Mouse (Mus musculus): ENCODE measurements at regions not wholly inside any gene's neighbourhood (a gene's known extent, or its start where the extent isn't known, plus 50 kb on each side); places are given as distances from the start of the nearest gene placed in this dataset.

DNA sequence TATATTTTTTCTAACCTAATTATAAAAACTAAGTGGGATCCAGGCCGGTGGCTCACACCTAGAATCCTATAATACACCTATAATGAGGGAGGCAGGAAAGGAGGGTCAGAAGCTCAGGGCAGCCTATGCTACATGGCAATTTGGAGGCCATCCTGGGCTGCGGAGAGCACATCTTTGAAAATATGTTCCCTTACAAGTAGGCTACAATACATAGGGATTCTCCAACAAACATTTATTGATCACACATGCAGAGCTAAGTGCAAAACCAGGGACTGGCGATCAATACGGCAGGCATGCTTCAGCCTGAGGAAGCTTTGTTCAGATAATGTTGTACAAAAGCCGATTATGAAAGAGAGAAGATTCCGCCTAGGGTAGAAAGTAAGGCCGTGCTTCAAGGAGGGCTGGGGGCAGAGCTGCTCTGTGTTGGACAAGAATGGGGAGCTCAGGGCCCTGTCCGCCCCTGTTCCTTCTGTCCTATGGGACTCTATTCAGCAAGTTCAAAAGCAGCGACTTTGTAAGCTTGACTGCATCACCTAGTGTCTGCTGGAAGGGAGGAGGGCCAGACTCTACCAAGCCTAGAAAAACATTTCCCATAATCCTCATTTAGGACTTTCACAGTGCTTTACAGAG is 53.4 kb upstream of the Sgk1 start:
- no peak for DNase-seq (ENCODE audit: extremely low spot score, low read depth, low spot score)

DNA sequence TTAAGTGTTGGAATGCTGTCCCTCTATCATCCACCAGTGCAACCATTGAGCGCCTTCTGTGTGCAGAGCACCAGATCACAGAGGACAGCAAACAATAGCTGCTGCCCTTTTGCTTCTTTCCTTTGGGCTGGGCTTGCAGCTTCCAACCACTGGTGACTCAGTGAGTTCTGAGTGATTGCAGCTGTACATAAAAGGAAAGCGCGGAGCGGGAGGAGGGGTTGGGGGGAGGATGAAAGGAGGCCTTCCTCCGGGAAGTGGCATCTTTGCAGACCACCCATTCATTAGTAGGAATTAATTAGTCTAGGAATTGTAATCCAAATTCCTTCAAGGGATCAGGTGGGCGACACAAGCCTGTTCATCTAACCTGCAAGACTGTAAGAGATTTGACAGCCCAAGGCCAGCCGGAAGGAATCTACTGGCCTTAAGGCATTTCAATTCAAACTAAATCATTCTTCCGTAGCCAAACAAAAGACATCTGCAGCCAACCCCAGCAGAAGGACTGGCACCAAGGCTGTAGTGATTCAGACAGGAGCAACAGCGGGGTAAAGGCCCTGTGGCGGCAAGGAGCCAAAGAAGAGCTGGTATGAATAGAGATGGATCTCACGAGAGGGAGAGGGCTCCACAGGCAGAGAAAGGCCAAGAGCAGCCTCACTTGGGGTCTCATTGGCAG is 52.8 kb upstream of the Sgk1 start:
- DNase-seq (ENCODE audit: extremely low spot score, low read depth, low spot score) = no peak

DNA sequence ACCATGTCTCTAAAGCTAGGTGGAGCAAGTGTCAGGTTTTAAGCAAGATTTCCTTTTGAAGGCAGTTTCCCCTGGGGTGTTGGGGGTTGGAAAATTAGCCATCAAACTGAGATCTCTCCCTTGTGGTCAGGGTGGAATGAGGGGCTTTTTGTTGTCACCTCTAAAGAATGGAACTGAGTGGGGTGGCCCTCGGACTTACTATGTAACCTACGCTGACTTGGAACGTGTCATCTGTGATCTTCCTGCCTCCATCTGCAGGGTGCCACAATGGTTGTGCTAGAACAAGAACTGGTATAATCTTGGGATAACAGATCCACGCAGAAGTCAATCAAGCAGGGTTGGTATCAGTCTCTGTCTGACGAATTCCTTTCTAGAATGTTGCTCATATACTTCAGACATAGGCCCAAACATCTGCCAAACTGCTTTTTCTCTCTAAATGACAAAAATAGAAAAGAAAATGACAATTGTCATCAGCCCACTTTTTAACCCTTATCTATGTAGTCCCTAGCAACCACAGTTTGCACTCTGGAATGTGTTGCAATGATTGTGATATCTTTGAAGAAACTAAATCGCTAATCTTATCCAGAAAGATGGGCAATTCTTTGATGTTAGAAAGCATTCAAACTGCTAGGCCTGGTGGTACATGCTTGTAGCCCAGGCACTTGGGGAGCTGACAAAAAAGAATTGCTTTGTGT is 50.8 kb upstream of the Sgk1 start:
- no peak for DNase-seq (ENCODE audit: extremely low spot score, low read depth, low spot score)

Measured in hindlimb bud, embryonic 11.5 days (tissue).